Mouse (Mus musculus) intestine, embryonic 16.5 days (tissue): ENCODE data around the gene Evx2. TPM values are rescaled to one million over a fixed set of nuclear protein-coding genes. Genes with fewer than 3 reads are reported as not detected.
A peak's percentile ranks its signal among the peaks of the same experiment; 100 is the strongest.

Source experiments
- ATAC-seq: fragments of 200-750 bp; cut with Nextera tagmentation; 2 replicates; pipeline ENCODE4 v1.8.0; 2017; ENCODE audit warnings: moderate TSS enrichment, moderate library complexity
- H3K27ac ChIP-seq: fragments of 300-500 bp; sonication (generic); 2 replicates; pipeline ENCODE4 v1.5.1; 2014; ENCODE audit warnings: mild to moderate bottlenecking, low read length
- H3K27me3 ChIP-seq: fragments of 300-500 bp; sonication (generic); replicated peaks from 2 replicates; pipeline ENCODE4 v1.6.1; 2014; ENCODE audit warnings: low read length, control low read depth, mixed read lengths; ENCODE audit not compliant: control insufficient read depth, insufficient read depth
- H3K36me3 ChIP-seq: fragments of 300-500 bp; sonication (generic); 2 replicates; pipeline ENCODE4 v1.6.1; 2014; ENCODE audit warnings: low read length, control low read depth; ENCODE audit not compliant: control insufficient read depth, insufficient read depth
- H3K4me1 ChIP-seq: fragments of 300-500 bp; sonication (generic); 2 replicates; pipeline ENCODE4 v1.6.1; 2014; ENCODE audit warnings: low read length, control low read depth, mixed read lengths; ENCODE audit not compliant: control insufficient read depth, insufficient read depth
- H3K4me2 ChIP-seq: fragments of 300-500 bp; sonication (generic); 2 replicates; pipeline ENCODE4 v1.6.1; 2014; ENCODE audit warnings: low read depth, low read length, control low read depth
- H3K4me3 ChIP-seq: fragments of 300-500 bp; sonication (generic); 2 replicates; pipeline ENCODE4 v1.5.1; 2014; ENCODE audit warnings: mild to moderate bottlenecking, low read length
- H3K9ac ChIP-seq: fragments of 300-500 bp; sonication (generic); 2 replicates; pipeline ENCODE4 v1.6.1; 2014; ENCODE audit warnings: low read depth, low read length
- H3K9me3 ChIP-seq: fragments of 300-500 bp; sonication (generic); 2 replicates; pipeline ENCODE4 v1.6.1; 2016; ENCODE audit warnings: low read length, control low read depth; ENCODE audit not compliant: control insufficient read depth
- WGBS: fragments of 180-500 bp; shearing (Covaris S2); extraction: QIAGEN DNeasy Blood & Tissue Kit; methylation state at CpG from one replicate; pipeline ENCODE4 v1.1.7; 2014; 5-methylcytosine and 5-hydroxymethylcytosine counted together
- polyA plus RNA-seq: library from polyadenylated mRNA; unstranded; fragments of >200 nt; fragmentation: Nextera tagmentation; extraction: Ambion mirVana; gene quantifications from 2 replicates; pipeline ENCODE4 v1.2.1, GENCODE M21; 2015

Evx2 gene
- polyA plus RNA-seq, 1 experiment from 2014 or later: 0.05 TPM

DNA sequence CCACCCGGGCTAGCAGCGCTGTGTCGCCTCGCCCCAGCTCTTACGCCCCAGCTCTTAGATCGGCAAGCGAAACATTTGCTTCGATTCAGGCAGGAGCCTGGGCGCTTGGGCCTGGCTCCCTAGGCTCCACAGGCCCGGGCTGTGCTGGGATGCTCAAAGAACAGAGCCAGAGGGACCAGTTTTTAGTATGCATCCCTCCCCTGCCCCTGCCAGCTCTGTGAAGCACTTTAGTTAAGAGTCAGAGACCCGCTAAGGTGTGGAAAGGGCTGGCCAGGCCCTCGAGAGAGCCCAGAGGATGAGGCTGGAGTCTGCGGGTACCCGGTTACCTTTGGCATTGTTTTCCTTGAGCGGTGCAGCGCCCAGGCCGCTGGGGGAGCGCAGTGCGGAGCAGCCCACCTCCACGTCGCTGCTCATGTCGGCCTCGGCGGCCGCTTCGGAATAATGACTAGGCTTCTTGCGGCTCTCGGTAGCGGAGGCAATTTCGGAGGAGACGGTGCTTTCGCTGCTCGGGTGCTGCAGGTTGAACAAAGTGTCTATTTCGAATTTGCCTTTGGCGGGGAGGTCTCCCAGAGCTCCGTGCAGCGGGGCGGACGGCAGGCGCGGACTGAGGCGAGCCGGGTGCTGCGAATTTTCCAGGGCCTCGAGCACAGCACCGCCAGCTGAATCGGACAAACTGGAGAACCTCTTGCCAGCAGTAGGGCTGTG is 538 bp downstream of the Evx2 start:
- no peak for ATAC-seq
- H3K9ac ChIP-seq: no peak overlapping the region
- no peaks in the 10 kb centered on the region for H3K9me3 ChIP-seq
- WGBS: 1% methylated on average over 47 of the region's 47 CpGs
- H3K4me2 ChIP-seq: 0 out of 2 replicates have a peak overlapping the region, but pooled peaks have one; percentile 3
- no peak overlapping the region for H3K27ac ChIP-seq
- peaks cover 70% of the 10 kb centered on the region for H3K27me3 ChIP-seq
- no peaks in the 10 kb centered on the region; the same call in 1 of the 2 replicates for H3K4me1 ChIP-seq
- H3K36me3 ChIP-seq: no peaks in the 10 kb centered on the region
- no peak overlapping the region for H3K4me3 ChIP-seq

DNA sequence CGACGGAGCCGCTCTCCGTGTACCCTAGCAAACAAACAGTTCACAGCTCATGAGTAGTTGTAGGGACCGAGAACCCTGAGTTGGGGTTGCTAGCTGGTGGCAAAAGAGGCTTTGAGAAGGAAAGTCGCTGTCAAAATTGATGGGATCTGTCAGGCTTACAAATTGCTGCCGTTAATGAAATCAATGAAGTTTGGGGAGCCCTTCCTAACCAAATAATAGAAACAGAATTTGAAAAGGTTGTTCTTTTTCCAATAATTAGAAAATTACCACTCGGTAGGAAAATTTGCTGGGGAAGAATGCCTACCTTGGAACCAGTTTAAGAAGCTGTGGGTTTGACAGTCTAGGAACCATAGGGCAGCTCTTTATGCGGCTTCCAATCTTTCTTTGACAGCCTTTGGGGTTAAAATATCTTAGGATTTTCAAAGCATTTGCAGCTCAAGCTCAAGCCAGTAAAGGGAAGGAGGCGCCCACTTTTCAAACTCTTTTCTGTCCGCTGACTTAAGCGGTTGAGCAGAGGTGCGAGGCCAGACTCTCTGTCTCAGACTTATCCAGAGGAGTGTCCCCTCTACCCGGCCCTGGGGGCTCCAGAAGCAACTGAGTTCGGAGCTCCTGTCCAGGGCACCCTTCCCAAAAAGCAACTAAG is 1.2 kb downstream of the Evx2 start:
- ATAC-seq: no peak
- no peaks in the 10 kb centered on the region; the same call in 1 of the 2 replicates for H3K4me1 ChIP-seq
- H3K27me3 ChIP-seq: peaks cover 66% of the 10 kb centered on the region
- WGBS: 2% methylated on average over 15 of the region's 15 CpGs
- H3K36me3 ChIP-seq: no peaks in the 10 kb centered on the region
- no peak overlapping the region for H3K27ac ChIP-seq
- H3K9ac ChIP-seq: no peak overlapping the region
- 0 out of 2 replicates have a peak overlapping the region, but pooled peaks have one; percentile 7 for H3K4me2 ChIP-seq
- H3K4me3 ChIP-seq: peak overlapping the region; percentile 13; the same call in 1 of the 2 replicates
- no peaks in the 10 kb centered on the region for H3K9me3 ChIP-seq

DNA sequence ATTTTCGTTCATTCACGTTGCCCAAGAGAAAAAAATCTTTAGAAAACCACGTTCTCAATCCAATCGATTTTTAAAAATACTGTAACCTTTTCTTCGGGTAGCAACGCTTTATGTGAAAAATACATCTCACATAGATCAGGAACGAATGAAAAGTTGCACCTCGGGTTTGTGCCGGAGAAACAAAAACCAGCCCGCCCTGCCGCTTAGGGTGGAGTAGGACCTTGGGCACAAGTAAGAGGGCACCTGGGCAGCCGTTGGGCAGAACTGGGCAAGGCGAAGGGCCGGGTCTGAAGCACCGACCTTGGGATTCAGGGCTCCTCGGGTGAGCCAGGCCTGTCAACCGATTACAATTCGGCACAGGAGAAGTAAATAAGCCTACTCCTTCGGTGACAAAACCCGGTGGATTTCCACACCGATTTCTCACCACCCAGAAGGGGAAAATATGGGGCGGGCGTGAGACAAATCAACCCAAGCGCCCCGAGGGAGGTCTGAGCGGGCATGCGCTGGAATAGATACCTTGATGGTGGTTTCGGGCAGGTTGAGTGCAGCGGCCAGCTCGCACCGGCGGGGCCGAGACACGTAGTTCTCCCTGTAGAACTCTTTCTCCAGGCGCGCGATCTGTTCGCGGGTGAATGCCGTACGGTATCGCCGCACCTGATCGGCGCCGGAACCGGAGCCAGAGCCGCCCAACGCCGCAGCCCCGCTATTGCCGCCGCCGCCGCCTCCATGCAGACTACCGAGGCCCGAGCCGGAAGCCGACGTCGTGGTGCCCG is 1.9 kb downstream of the Evx2 start:
- ATAC-seq: no peak
- H3K4me1 ChIP-seq: no peaks in the 10 kb centered on the region; the same call in 1 of the 2 replicates
- 0 out of 2 replicates have a peak overlapping the region, but pooled peaks have one; percentile 7 for H3K4me2 ChIP-seq
- no peaks in the 10 kb centered on the region for H3K9me3 ChIP-seq
- H3K9ac ChIP-seq: no peak overlapping the region
- H3K4me3 ChIP-seq: peak overlapping the region; percentile 13; the same call in 1 of the 2 replicates
- 3% methylated on average over 62 of the region's 62 CpGs for WGBS
- H3K27ac ChIP-seq: no peak overlapping the region
- H3K27me3 ChIP-seq: peaks cover 63% of the 10 kb centered on the region
- no peaks in the 10 kb centered on the region for H3K36me3 ChIP-seq

DNA sequence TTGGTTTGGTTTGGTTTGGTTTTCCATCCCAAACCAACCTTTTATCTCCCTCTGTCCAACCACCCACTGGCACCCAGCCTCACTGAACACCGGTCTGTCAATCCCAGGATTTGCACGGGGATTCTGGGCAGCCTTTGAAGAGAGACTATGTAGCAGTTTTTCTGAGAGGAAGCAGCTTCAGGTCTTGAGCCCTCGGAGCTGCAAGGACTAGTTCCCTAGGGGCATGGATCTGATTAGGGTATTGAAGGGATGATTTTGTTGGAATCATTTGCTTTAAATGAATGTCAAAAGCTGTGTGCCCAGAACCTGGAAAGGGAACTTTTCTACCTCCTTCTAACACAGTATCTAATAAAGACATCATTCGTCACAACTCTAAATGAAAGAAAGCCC is 2.7 kb downstream of the Evx2 start:
- H3K4me1 ChIP-seq: no peaks in the 10 kb centered on the region; the same call in 1 of the 2 replicates
- WGBS: 3% methylated on average over 4 of the region's 4 CpGs
- H3K4me3 ChIP-seq: no peak overlapping the region
- no peak overlapping the region for H3K27ac ChIP-seq
- ATAC-seq: no peak
- H3K9me3 ChIP-seq: no peaks in the 10 kb centered on the region
- H3K9ac ChIP-seq: no peak overlapping the region
- H3K4me2 ChIP-seq: no peak overlapping the region
- no peaks in the 10 kb centered on the region for H3K36me3 ChIP-seq
- H3K27me3 ChIP-seq: peaks cover 63% of the 10 kb centered on the region

DNA sequence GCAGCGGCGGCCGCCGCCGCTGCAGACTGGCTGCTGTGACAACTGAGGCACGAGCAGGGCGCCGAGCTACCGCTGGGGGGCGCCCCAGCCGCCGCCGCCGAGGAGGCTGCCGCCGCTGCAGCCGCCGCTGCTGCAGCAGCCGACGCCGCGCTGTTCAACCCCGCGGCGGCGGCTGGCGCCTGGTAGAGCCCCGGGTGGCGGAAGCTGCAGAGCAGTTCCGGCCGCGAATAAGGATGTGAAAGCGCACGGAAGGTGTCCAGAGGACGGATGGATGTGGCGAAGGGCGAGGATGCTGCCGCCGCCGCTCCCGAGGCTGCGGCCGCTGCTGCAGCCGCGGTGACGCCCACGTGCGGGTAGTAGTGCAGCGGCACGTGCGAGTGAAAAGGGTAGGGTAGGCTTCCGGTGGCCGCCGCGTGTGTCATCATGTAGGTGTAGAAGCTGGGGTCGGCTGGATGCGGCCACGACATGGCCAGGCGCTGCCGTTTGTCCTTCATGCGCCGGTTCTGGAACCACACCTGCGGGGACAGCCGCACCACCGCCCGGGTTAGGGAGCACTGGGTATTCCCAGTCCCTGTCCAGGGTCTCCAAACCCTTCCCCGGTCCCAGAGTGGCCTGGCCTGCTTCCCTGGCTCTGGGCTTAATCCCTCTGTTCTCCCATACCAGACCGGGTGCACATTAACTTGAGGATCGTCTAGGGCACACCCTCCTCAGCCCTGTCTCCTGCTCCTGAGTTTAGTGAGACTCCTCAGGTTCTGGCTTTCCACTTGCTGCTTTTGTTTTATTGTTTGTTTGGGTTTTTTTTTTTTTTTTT is 3.3 kb downstream of the Evx2 start:
- H3K4me1 ChIP-seq: no peaks in the 10 kb centered on the region; the same call in 1 of the 2 replicates
- H3K4me3 ChIP-seq: peak overlapping the region; percentile 46
- 0 out of 2 replicates have a peak, but pooled peaks have one; percentile 34 for ATAC-seq
- H3K36me3 ChIP-seq: no peaks in the 10 kb centered on the region
- no peaks in the 10 kb centered on the region for H3K9me3 ChIP-seq
- peaks cover 60% of the 10 kb centered on the region for H3K27me3 ChIP-seq
- H3K27ac ChIP-seq: no peak overlapping the region
- peak overlapping the region; percentile 24; the same call in 1 of the 2 replicates for H3K9ac ChIP-seq
- H3K4me2 ChIP-seq: peak overlapping the region; percentile 61
- 1% methylated on average over 45 of the region's 69 CpGs for WGBS

DNA sequence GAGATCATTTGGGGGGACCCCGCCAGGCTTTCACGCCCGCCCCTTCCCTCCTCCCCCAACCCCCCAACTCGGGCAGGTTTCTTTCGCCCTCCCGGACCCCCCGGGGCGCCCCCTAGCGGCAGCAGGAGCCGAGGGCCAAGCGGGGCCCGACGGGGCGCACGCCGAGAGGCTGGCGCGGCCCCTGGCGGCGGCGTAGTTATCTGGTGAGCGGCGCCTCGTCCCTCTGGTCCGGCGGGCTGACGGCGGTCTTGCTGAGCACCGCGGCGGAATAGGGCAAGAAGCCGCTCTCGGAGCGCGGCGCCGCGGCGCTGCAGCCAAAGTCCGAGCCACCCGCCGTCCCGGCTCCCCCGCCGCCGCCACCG is 4.0 kb downstream of the Evx2 start:
- ATAC-seq: peak; percentile 69; the same call in 1 of the 2 replicates
- Histone ChIP-seq H3K4me3 (peak overlapping the region; percentile 46), H3K36me3 (no peaks in the 10 kb centered on the region), H3K27ac (no peak overlapping the region), H3K4me1 (no peaks in the 10 kb centered on the region; the same call in 1 of the 2 replicates), H3K27me3 (peaks cover 59% of the 10 kb centered on the region), H3K9ac (peak overlapping the region; percentile 24; the same call in 1 of the 2 replicates), H3K9me3 (no peaks in the 10 kb centered on the region), H3K4me2 (peak overlapping the region; percentile 61)
- WGBS: under 1% methylated on average over 28 of the region's 47 CpGs

DNA sequence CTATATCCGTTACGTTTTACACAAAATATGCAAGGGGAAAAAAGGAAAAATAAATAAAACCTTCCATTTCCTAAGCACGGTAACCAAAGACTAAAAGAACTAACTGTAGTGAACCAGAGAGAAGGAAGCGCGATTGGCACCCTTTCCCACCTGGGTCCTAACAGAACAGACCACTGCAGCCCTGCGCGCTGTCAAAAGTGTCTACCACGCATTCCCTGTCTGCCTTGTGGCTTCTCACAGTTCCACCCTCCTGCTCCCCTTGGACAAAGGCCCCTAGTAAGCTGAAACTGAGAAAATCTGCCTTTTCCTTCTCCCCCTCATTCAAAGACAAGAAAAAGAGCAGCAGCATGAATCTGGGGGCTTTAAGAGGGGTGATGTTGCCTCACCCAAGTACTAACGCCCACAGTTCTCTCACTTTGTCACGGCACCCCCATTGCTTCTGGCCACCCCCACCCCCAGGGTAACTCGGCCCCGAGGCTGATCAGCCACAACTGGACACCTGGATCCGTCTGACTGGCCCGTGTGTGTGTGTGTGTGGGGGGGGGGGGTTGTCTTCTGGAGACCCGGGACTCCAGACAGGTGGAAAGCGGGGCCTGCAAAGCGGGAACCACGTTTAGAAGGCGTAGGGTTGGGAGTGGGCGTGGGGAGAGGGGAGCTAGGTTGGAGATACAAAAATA is 4.5 kb downstream of the Evx2 start:
- Histone ChIP-seq H3K4me1 (no peaks in the 10 kb centered on the region; the same call in 1 of the 2 replicates), H3K9ac (no peak overlapping the region), H3K9me3 (no peaks in the 10 kb centered on the region), H3K27ac (no peak overlapping the region), H3K27me3 (peaks cover 61% of the 10 kb centered on the region), H3K4me2 (no peak overlapping the region), H3K36me3 (no peaks in the 10 kb centered on the region), H3K4me3 (no peak overlapping the region)
- WGBS: 4% methylated on average over 20 of the region's 20 CpGs
- ATAC-seq: peak; percentile 16; the same call in 1 of the 2 replicates

DNA sequence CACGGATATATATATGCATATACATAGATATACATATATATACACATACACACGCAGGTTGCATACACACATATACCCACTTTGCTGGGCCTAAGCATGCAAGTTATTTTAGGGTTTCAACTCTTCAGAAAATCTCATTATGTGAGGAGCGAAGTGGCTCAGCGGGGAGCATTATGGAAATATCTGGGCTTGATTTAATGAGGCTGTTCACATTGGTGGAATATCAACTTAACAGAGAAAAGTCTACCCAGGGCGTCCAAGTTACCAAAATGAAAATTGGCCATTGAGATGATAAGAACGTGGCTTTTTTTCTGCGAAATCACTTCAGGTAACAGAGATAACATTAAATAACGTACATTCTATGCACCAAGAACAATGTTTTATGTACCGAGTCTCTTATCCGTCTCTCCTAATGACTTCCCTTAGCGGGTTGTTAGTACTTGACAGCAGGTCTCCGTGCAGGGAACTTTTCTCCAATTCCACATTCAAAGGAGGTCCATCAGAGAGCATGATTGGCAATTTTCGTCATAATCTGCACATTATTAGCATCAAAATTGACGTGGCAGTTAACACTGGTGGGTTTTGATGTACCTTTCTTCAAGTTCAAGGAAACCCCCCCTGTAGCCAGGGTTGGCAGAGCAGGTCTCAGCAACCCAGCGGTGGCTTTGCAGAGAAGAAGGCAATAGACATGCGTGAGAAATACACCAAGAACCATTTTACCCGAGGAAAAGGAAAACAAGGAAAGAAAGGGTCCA is 5.4 kb downstream of the Evx2 start:
- Histone ChIP-seq H3K27me3 (peaks cover 67% of the 10 kb centered on the region), H3K27ac (no peak overlapping the region)
- WGBS: 18% methylated on average over 17 of the region's 17 CpGs

More for the DNA sequence above, 5.4 kb downstream of the Evx2 start:
- Histone ChIP-seq H3K4me1 (no peaks in the 10 kb centered on the region; the same call in 1 of the 2 replicates), H3K36me3 (no peaks in the 10 kb centered on the region), H3K4me2 (no peak overlapping the region), H3K9me3 (no peaks in the 10 kb centered on the region), H3K4me3 (no peak overlapping the region), H3K9ac (no peak overlapping the region)
- ATAC-seq: no peak
